Mouse (Mus musculus) telencephalon, adult 2 months (tissue): ENCODE data around the gene Fzd9.
A peak's percentile ranks its signal among the peaks of the same experiment; 100 is the strongest.
"Not testable (repeated sequence)": the region's sequence is repeated elsewhere in the genome, so short reads cannot be mapped to it uniquely, and the experiment has no call there.

ENCODE experiments used
- DNase-seq: peaks from one replicate; pipeline ENCODE4 v3.0.0-alpha.2; 2011; ENCODE audit warnings: low read depth, low spot score

Fzd9 gene

DNA sequence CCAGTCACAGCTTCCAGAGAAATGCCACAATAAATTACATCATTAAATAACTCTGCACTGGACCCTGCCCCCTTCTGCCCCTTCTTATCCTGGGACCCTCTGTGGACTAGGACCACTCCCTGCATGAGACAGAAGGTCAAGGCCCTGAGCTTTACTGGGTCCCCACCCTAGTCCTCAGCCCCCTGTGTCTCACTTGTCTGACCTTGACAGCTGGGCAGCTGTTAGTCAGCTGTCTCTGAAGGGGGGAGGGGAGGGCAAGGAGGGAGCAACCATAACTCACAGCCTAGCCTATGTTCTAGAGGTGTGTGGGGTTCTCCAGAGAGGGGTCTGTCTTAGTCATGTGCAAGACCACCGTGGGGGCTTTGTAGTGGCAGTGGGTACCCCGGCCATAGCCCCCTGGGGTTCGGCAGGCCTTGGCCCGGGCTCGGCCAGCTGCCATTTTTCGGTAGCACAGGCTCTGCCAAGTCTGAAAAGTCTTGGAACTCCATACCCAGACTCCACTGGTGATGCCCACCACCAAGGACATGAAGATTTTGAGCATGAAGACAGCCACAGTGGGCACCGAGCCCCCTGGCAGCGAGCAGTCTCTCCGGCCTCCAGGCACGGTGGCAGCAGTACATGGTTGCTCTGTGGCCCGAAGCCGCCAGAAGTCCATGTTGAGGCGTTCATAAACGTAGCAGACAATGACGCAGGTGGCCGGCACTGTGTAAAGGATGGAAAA, 1.9 kb downstream of the Fzd9 start:
- DNase-seq: no peak

DNA sequence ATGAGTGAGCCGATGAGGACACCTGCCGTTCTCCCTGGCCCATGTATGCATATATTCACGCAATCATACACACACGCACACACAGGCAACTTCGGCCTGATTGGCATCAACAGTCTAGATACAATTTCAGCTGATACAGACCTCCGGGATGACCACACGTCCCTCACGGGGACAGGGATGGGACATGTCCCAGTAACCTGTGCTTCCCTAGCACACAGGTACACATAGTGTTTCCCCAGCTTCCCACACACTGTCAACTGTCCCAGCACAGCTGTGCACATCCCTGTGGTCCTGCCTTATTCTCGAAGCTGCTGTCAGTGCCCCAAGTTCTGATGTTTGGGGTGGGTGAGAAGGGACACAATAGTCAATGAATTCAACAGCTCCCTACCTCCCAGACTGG, 3.7 kb downstream of the Fzd9 start:
- DNase-seq: no peak

DNA sequence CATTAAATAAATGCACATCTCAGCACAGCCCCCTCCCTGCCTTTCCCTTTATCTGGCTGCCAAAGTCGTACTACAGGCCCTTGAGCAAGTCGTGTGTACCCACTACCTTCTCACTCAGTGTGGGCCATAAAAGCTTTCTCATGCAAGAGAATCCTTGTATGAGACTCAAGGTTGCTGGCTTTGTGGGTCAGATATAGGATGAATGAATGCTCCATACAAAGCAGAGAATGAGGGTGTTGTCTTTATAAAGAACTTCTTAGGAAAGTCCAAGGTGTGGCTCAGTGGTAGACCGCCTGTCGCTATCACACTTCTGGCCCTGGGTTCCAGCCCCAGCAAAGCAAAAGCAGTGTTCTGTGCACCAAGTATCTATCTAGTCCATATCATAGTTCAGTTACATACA, 4.5 kb downstream of the Fzd9 start:
- no peak for DNase-seq

DNA sequence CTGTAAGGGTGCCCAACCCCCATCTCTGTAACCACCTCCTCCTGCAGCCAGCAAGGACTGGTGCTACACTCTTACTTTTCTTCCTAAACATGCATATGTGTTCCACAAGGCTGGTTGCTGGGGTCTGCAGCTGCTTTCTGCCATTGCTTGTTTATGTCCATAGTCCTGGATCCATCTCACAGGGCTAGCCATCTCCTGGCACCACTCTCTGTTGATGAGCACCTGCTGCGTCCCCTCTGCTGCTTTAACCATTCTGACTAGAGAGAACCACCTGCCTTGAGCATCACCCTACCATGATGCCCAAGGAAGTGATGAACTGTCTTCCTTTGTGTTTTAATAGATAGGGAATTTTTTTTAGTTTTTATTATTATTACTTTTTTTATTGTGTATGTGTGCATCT, 7.9 kb downstream of the Fzd9 start:
- no peak for DNase-seq

DNA sequence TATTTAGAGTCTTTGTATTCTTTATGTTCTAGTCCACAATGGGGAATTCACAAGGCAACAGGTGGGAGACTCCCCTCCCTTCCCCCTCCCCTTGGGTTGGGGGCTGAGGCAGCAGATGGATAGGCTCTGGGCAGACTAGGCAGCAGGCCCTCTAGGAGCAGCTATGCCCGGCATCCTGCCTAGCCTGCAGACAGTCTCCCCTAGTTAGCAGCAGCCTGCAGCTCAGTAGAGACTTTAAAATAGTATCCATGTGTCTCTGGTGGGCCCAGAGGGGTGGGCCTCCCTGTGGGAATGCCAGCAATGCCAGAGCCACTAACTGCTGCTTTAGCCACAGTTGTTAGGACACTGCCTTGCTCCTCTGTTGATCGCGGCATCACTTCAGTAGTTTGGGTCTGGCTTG, 8.4 kb downstream of the Fzd9 start:
- no peak for DNase-seq

DNA sequence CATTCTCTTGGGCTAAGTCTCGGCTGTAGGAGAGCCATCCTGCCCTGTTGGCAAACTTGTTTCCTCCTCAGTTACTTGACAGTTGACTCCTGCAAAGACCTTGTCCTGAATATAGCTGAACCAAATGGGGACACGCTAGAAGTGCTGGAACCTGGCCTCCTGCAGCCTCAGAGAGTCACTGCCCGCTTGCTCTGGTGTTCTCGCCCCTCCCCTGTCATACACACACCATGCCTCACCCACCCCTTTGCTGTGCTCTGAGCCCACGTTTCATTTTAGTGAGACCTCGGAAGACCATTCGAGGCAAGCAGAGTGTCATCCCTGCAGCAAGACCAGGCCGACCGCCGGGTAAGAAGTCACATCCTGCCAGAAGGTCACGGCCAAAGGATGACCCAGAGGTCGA, 8.9 kb downstream of the Fzd9 start:
- no peak for DNase-seq

DNA sequence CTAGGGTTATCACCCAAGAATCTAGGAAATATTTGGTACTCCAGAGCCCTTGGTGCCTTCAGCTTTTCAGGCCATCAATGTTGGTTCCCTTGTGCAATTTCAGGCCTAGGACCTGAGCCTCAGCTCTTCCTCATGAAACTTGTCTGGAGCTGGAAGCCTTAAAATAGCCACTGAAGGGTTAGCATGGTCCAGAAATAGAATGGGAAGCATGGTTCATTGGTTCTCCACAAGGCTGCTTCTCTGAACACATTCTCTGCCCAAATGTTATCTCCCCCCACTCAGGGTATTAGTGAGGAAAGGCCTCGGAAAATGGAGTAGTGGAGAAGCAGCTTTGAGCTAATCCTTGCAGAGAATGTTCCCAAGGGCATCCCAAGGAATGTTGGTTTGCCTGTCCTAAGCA, 9.6 kb downstream of the Fzd9 start:
- DNase-seq: no peak

DNA sequence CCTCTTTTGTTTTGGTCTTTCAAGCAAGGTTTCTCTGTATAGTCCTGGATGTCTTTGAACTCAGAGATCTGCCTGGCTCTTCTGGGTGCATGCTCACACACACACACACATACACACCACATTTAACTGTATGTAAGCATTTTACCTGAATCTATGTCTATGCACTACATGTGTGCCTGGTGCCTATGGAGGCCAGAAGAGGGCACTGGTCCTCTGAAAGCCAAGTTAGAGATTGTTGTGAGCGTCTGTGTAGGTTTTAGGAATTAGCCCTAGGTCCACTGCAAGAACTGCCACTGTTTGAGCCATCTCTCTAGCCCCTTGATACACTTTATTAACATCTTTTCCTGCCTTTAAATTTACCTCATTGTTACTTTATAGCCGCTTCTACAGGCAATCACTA, 12.2 kb downstream of the Fzd9 start:
- DNase-seq: no peak

DNA sequence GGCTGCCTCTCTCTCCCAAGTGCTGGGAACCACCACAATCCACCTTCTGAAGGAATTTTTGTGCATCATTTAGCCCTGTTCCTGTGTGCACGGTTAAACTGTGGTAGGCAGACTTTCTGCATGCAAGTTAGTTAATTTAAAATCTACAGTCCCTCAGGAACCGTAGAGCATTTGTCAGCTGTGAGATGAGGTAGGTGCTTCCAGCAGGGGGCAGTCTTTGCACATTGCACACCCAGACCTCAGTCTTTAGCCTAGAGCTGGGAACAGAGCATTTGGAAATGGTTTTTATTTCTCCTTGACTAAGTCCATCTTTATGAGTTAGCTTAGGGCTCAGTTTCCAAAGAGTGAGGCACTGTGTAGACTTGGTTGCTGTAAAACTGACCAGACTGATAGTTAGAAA, 14.5 kb downstream of the Fzd9 start:
- peak; percentile 24 for DNase-seq

DNA sequence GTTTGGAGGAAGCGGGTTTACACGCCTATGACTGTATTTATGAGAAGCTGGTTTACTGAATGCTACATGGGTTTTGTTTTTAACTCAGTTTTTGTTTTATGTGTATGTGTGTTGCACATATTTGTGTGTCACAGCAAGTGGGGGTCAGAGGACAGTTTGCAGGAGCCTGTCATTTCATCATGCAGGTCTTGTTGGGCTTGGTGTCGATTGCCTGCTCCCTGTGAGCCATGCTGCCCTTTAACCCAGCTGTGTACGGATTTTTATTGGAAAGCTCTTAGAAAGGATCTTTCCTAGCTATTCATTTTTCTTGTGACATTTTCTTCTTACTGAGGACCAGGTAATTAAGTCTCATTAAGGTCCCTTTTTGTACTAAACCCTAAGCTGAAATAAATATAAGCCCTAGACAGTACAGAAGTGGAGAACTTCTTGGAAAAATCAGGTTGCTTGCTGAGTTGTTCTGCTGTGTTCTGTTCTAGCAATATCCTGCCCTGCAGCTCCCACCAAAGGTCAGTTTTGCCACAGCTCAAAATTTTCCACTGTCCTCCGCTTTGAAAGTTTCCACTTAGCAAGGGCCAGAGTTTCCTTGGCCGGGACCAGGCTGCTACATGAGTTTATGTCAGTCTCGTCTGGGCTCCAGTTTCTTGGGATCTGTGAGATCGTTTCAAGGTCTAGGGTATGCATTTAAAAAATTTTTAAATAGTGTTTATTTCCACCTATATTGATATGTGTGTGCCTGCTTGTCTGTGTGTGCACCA, 17.7 kb downstream of the Fzd9 start:
- no peak for DNase-seq

DNA sequence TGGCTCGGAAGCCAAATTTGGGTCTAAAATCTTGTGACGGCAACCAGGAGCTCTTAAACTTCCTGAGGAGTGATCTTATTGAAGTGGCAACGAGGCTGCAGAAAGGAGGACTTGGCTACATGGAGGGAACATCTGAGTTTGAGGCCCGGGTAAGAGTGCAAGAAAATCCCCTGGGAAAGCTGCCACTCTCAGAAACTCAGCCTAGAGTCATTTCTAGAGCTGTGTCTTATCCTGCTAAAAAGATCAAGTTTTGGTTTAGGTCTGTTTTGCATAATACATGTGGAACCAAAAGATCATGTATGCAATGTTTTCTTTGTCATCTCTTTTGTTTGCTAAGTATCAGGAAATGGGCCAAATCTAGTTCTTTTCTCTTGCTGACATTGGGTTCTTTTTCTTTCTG, 20.8 kb downstream of the Fzd9 start:
- DNase-seq: no peak

DNA sequence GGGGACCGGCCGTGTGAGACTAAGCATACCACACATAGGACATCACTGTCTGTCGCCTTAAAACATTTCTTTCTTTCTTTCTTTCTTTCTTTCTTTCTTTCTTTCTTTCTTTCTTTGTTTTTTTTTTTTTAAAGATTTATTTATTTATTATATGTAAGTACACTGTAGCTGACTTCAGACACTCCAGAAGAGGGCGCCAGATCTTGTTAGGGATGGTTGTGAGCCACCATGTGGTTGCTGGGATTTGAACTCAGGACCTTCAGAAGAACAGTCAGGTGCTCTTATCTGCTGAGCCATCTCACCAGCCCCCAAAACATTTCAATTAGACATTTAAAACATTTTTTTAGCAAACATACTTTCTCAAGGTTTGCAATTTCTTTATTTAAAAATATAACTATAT, 25.2 kb downstream of the Fzd9 start:
- not testable (repeated sequence) for DNase-seq

DNA sequence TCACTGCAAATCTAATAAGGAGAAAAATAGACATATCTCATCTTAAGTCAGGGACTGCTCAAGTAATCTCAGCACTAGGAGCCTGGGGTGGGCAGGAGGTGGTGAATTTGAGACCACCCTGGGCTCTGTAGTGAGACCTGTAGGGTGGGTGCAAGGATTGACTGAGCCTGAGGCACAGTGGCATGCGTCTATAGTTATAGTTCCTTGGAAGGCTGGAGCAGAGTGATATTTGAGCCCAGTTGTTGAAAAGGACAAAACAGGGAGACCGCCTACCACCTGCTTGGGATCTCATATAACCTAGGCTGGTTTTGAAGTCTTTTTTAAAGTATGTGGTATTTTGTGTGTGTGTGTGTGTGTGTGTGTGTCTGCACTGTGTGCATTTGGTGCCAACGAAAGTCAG, 26.9 kb downstream of the Fzd9 start:
- DNase-seq: no peak

DNA sequence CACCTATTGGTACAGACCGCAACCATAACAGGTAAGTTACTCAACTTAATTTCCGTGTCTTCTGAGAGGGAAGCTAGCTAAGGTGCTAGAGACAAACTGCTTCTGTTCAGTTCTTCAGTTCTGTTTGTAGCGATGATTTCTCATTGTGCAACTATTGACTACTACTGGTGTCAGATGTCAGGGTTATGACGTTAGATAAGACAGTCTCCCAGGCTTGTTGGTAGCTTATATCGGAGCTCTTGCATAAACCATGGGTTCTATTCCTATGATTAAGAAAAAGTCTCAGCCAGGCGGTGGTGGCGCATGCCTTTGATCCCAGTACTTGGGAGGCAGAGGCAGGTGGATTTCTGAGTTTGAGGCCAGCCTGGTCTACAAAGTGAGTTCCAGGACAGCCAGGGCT, 29.0 kb downstream of the Fzd9 start:
- no peak for DNase-seq

DNA sequence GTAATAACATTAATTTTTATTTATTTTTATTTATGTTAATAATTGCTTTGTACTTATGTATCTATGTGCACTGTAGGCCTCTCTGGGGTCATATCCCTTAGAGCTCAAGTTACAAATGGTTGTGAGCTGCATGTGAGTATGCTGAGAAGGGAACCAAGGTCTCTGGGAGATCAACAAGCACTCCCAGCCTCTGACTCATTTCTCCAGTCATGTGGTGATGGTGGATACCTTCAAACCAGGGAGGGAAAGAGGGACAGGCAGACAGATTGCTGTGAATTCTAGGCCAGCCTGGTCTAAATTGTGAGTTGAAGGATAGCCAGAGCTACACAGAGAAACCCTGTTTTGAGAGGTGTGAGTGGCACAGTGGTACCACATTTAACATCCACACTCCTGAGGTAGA, 30.1 kb downstream of the Fzd9 start:
- no peak for DNase-seq

DNA sequence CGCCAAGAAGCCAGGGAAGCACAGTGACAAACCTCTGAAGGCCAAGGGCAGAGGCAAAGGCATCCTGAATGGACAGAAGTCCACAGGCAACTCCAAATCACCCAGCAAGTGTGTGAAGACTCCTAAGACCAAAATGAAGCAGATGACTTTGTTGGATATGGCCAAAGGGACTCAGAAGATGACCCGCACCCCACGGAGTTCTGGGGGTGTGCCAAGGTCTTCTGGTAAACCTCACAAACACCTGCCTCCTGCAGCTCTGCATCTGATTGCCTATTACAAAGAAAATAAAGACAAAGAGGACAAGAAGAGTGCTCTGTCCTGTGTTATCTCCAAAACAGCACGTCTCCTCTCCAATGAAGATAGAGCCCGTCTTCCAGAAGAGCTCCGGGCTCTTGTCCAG, 34.2 kb downstream of the Fzd9 start:
- DNase-seq: no peak

DNA sequence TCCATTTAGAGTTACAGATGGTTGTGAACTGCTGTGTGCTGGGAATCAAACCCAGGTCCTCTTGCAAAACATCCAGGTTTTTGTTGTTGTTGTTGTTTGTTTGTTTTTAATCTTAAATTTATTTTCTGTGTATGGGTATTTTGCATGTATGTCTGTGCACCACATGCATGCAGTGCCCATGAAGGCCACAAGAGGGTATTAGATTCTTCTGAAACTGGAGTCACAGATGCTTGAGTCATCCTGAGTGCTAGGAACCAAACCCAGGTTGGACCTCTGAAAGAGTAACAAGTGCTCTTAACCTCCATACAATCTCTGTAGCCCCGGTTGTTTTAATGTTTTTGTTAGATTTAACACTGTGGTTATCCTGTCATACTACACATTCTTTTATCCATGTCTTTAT, 42.8 kb downstream of the Fzd9 start:
- DNase-seq: no peak

DNA sequence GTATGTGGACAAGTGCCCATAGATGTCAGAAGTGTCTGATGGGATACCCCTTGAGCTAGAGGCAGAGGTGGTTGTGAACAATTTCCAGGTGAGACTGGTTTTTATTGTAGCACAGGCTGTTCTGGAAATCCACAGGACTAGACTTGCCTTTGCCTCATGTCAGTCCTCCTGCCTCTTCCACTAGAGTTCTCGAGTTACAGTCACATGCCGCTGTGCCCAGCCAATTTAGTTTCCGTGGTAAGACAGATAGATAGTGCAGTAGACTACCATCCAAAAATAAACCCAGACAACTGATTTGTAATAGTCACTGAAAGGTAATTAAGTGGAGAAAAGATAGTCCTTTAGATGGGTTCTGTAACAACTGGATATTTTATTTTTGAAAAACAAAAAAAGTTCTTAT, 48.3 kb downstream of the Fzd9 start:
- DNase-seq: no peak
